Mouse (Mus musculus) liver, embryonic 14.5 days (tissue): ENCODE results near the gene Ndufaf2.

Source experiments
- CTCF ChIP-seq: IDR thresholded peaks from 2 replicates; pipeline ENCODE4 v1.5.1; 2016; ENCODE audit warnings: antibody characterized with exemption, low read depth, control low read depth
- EP300 ChIP-seq: IDR thresholded peaks from 2 replicates; pipeline ENCODE4 v1.6.1; 2016; ENCODE audit warnings: antibody characterized with exemption, low read depth

DNA sequence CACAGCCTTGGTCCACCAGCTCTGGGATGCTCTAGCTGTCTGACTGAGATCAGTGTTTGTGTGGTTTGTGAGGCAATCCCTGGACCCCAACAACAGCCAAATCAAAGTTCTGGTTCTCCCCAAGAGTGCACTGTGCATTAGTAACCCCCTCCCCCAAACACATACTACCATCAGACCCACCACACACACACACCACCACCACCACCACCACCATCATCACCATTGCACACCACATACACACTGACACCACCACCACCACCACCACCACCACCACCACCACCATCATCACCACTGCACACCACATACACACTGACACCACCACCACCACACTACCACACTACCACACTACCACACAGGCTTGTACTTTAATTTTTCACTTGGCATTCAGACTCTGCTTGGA lies 40.8 kb downstream of the Ndufaf2 start:
- no peak for TF ChIP-seq CTCF
- TF ChIP-seq EP300 = no peak
